ENCODE assay signal across 11 mouse cellular contexts in the genomic region with DNA sequence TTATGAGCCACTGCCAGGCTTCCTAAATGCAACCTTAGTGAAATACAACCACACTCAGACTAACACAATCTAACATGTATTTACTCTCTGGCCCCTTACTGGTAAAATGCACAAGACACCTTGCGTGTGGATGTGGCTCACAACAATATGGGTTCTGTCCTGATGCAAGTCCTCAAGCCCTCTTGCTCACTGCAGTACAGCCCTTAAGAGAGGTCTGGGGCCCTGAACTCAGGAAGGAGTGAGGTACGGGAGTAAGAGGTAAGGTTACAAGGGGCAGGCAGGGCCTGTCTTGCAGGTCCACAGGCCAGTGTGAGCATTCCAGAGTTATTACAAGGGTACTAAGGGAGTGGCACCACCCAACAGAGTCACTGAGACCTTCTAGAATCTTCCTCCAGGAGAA. TPM values are rescaled to one million over a fixed set of nuclear protein-coding genes. Genes with fewer than 3 reads are reported as not detected.
DNase-seq lines count a peak whose midpoint lies in the region; ATAC-seq and TF ChIP-seq lines count a peak whose summit lies in the region.
"Had no signal": no experiment of that assay in that cellular context is flagged by ENCODE, and none has a peak within 500 bp of the region (broad histone marks: within the 10 kb centered on the region; RNA-seq: fewer than 3 reads in every experiment).

No protein-coding gene starts in this region.

- no peaks in the 10 kb centered on the region for H3K36me3 ChIP-seq in kidney, postnatal 0 days (ENCODE audit: insufficient read depth, low read length)
- peaks cover 8% of the 10 kb centered on the region for H3K36me3 ChIP-seq in E14TG2a.4 (ENCODE audit: insufficient read depth, low read length)
- H3K36me3 ChIP-seq in limb, embryonic 13.5 days, result peaks cover 4% of the 10 kb centered on the region; the same call in 1 of the 2 replicates
- H3K36me3 ChIP-seq: forebrain, embryonic 15.5 days had no signal

- WGBS in kidney, postnatal 0 days, result 60% methylated on average over 2 of the region's 2 CpGs
- WGBS in limb, embryonic 13.5 days, result 77% methylated on average over 2 of the region's 2 CpGs

- ATAC-seq in kidney, postnatal 0 days (replicated peaks; ENCODE audit: low FRiP score, low read depth), result no peak
- no peak for ATAC-seq in limb, embryonic 13.5 days (ENCODE audit: low FRiP score, low read depth)
- ATAC-seq: forebrain, embryonic 15.5 days; midbrain, embryonic 16.5 days had no signal

- intact Hi-C loops in gastrocnemius, adult 2 months (cut with DNase I), result loop anchor here (2.0 kb wide), 1 partner anchor 41 kb away; no protein-coding TSS in a partner anchor

- DNase-seq in gastrocnemius, adult 2 months, result peak; percentile 32
- DNase-seq in gastrocnemius, postnatal 10 days, result no peak
- no peak for DNase-seq in kidney, postnatal 0 days (ENCODE audit: low spot score)
- DNase-seq in kidney, postnatal 10 days, result no peak
- DNase-seq in left cerebral cortex, adult 9 months (ENCODE audit: low spot score in 2 of 2), result no peak
- no peak for DNase-seq in frontal cortex, postnatal 14 days (ENCODE audit: low spot score in 2 of 2)

- no peak for TF ChIP-seq CTCF in gastrocnemius, adult 2 months (IDR thresholded peaks at IDR 0.05)
- TF ChIP-seq CTCF in kidney, postnatal 0 days (IDR thresholded peaks at IDR 0.05; ENCODE audit: low read depth), result no peak
- TF ChIP-seq CTCF in E14TG2a.4 (conservative IDR thresholded peaks at IDR 0.05; ENCODE audit: low read length), result no peak

- no peak overlapping the region for H3K9ac ChIP-seq in kidney, postnatal 0 days (ENCODE audit: low read depth, low read length)
- H3K9ac ChIP-seq in limb, embryonic 13.5 days, result no peak overlapping the region
- H3K9ac ChIP-seq: forebrain, embryonic 15.5 days; liver, embryonic 14.5 days had no signal

- H3K27me3 ChIP-seq in kidney, postnatal 0 days (ENCODE audit: insufficient read depth, low read length), result no peaks in the 10 kb centered on the region
- peaks cover 18% of the 10 kb centered on the region for H3K27me3 ChIP-seq in E14TG2a.4 (ENCODE audit: insufficient read depth, low read length)
- H3K27me3 ChIP-seq in limb, embryonic 13.5 days, result peaks cover 23% of the 10 kb centered on the region

- H3K4me3 ChIP-seq in gastrocnemius, adult 2 months, result peak overlapping the region; percentile 82
- H3K4me3 ChIP-seq in kidney, postnatal 0 days (replicated peaks; ENCODE audit: low read depth, low read length), result no peak overlapping the region
- peak overlapping the region; percentile 92; the same call in 1 of the 2 replicates for H3K4me3 ChIP-seq in E14TG2a.4 (replicated peaks; ENCODE audit: low read length)
- no peak overlapping the region for H3K4me3 ChIP-seq in limb, embryonic 13.5 days

- peak overlapping the region; percentile 85; the same call in 1 of the 2 replicates for H3K4me2 ChIP-seq in kidney, postnatal 0 days (ENCODE audit: low read length)
- H3K4me2 ChIP-seq in limb, embryonic 13.5 days (replicated peaks), result peak overlapping the region; percentile 80

- H3K27ac ChIP-seq in gastrocnemius, adult 2 months, result peak overlapping the region; percentile 95
- no peak overlapping the region for H3K27ac ChIP-seq in kidney, postnatal 0 days
- H3K27ac ChIP-seq in limb, embryonic 13.5 days, result no peak overlapping the region
- H3K27ac ChIP-seq: forebrain, embryonic 15.5 days; liver, embryonic 14.5 days had no signal

- no peaks in the 10 kb centered on the region for H3K9me3 ChIP-seq in kidney, postnatal 0 days (replicated peaks; ENCODE audit: low read length)
- H3K9me3 ChIP-seq in E14TG2a.4 (ENCODE audit: low read length), result peaks cover 6% of the 10 kb centered on the region; the same call in 1 of the 2 replicates
- no peaks in the 10 kb centered on the region for H3K9me3 ChIP-seq in limb, embryonic 13.5 days
- H3K9me3 ChIP-seq: forebrain, embryonic 15.5 days had no signal

- H3K4me1 ChIP-seq in kidney, postnatal 0 days (replicated peaks; ENCODE audit: insufficient read depth, low read length), result peaks cover 11% of the 10 kb centered on the region; the same call in 1 of the 2 replicates
- peaks cover 73% of the 10 kb centered on the region for H3K4me1 ChIP-seq in E14TG2a.4 (replicated peaks; ENCODE audit: low read depth, low read length)
- H3K4me1 ChIP-seq in limb, embryonic 13.5 days, result peaks cover 20% of the 10 kb centered on the region

RNA-seq across cellular contexts. Expression of gene Plekhf1, which starts 1.6 kb away (rescaled TPM):
- total RNA-seq in gastrocnemius, adult 2 months (2021), result 10 to 100 TPM in 1 of 2 experiments, 1 to 10 TPM in 1; 6.6 to 15.0 TPM
- total RNA-seq in gastrocnemius, postnatal 10 days (2021), result 1 to 10 TPM; 5.7 to 9.4 TPM
- polyA plus RNA-seq in kidney, postnatal 0 days (2015; fragmentation: Nextera tagmentation; extraction: Ambion mirVana), result 4.8 and 5.0 TPM in 2 replicates
- polyA plus RNA-seq in limb, embryonic 13.5 days (2015; fragmentation: Nextera tagmentation; extraction: Ambion mirVana), result 3.6 and 3.7 TPM in 2 replicates

RNA-seq across cellular contexts. Expression of gene 1600014C10Rik, which starts 43.2 kb away (rescaled TPM):
- total RNA-seq in gastrocnemius, adult 2 months (2021), result 10 to 100 TPM; 23.4 to 31.9 TPM
- 10 to 100 TPM; 15.1 to 15.8 TPM for total RNA-seq in gastrocnemius, postnatal 10 days (2021)
- polyA plus RNA-seq in kidney, postnatal 0 days (2015; fragmentation: Nextera tagmentation; extraction: Ambion mirVana), result 18.5 and 20.9 TPM in 2 replicates
- polyA plus RNA-seq in limb, embryonic 13.5 days (2015; fragmentation: Nextera tagmentation; extraction: Ambion mirVana), result 18.3 and 19.8 TPM in 2 replicates

RNA-seq across cellular contexts. Expression of gene Pop4, which starts 45.0 kb away (rescaled TPM):
- total RNA-seq in gastrocnemius, adult 2 months (2021), result 1 to 10 TPM; 8.3 to 8.4 TPM
- 10 to 100 TPM; 15.5 to 15.9 TPM for total RNA-seq in gastrocnemius, postnatal 10 days (2021)
- 46.3 and 48.7 TPM in 2 replicates for polyA plus RNA-seq in kidney, postnatal 0 days (2015; fragmentation: Nextera tagmentation; extraction: Ambion mirVana)
- 67.0 TPM in 2 replicates for polyA plus RNA-seq in limb, embryonic 13.5 days (2015; fragmentation: Nextera tagmentation; extraction: Ambion mirVana)

Comparison
In these comparisons a context has a peak if more than half of its experiments do, and no peak if none do; other contexts are left out.
1. H3K4me3 ChIP-seq: peak in gastrocnemius, adult 2 months (single experiment) and E14TG2a.4 (single experiment); none in kidney, postnatal 0 days (single experiment) and limb, embryonic 13.5 days (single experiment).